Mouse (Mus musculus) kidney, adult 2 months (tissue): ENCODE measurements at regions not wholly inside any gene's neighbourhood (a gene's known extent, or its start where the extent isn't known, plus 50 kb on each side); places are given as distances from the start of the nearest gene placed in this dataset.

Experiments used
- CTCF ChIP-seq: fragments of 200-500 bp; conservative IDR thresholded peaks from 2 replicates; pipeline ENCODE4 v1.5.1; 2011; ENCODE audit warnings: low read depth, mild to moderate bottlenecking, control low read depth, low read length, moderate library complexity, mixed read lengths; ENCODE audit not compliant: insufficient read depth, insufficient read length
- POLR2A ChIP-seq: fragments of 200-500 bp; IDR thresholded peaks from one replicate; pipeline ENCODE4 v1.6.1; 2011; ENCODE audit warnings: low read depth, low read length, control low read depth

DNA sequence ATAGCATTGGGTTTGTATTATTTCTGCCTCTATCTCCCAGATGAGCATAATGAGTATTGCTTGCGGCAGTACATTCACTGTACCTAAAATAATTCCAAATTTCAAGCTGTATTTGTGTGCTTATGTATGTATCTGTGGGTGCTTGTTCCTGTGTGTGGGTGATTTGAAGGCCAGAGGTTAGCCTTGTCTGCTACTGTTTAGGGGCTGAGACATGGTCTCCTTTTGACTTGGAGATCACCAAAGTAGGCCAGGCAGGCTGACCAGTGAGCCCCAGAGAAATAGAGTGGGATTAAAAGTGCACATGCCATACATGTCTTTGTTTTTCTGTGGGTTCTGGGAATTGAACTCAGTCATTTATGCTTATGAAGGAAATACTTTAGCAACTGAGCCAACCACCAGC is 355.6 kb upstream of the Nrp1 start:
- TF ChIP-seq POLR2A (no peak), CTCF (no peak)
